Mouse (Mus musculus): ENCODE results near the gene Gm44805. TPM values are rescaled to one million over a fixed set of nuclear protein-coding genes. Genes with fewer than 3 reads are reported as not detected.

Gm44805 gene
- total and polyA plus RNA-seq, 3 experiments, result not detected

DNA sequence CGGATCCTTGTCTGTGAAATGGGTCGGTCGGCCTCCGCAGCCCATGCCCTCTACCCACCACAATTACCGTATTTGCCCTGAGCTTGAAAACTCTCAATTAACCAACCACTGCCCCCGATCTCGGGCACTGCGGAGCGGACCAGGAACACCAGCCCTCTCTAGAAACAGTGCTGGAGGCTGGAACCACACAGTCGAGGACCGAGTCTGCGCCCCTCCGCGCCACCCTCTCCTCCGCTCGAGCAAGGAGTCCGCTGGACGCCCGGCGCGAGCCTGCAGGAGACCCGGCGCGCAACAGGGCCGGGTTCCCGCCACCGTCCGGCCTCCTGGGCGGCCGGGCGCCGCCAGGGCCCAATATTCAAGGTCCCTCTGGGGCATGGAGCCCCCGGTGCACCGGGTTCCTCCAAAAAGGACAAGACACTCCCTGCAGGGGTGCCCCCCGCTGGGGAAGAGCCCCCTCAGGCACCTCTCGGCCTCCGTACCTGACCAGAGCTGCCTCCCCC is 16.7 kb downstream of the Gm44805 start:
- Histone ChIP-seq H3K9ac (ENCODE audit: insufficient read depth, low read depth) (peak overlapping the region; percentile 96), H3K4me1 (ENCODE audit: control insufficient read depth in 1 of 2, insufficient read depth in 2 of 2) (peaks cover 14 to 51% of the 10 kb centered on the region in 2 experiments; a peak in 3 of 4 replicates), H3K36me3 (replicated peaks in 1 of 2; ENCODE audit: control insufficient read depth in 1 of 2, insufficient read depth in 1 of 2, low read length in 1 of 2) (peaks cover 20 to 34% of the 10 kb centered on the region in 2 experiments), H3K4me3 (replicated peaks in 1 of 3; ENCODE audit: low read depth in 2 of 3, low read length in 2 of 3, poor library complexity in 1 of 3) (peak overlapping the region; percentile 80 to 94 (median 81)), H3K4me2 (ENCODE audit: insufficient read depth, low read depth, poor library complexity, severe bottlenecking) (peak overlapping the region; percentile 62; the same call in 1 of the 2 replicates), H3K27me3 (replicated peaks) (no peaks in the 10 kb centered on the region), H3K27ac (ENCODE audit: insufficient read depth, low read depth) (no peak overlapping the region), H3K9me3 (replicated peaks; ENCODE audit: low read length) (no peaks in the 10 kb centered on the region), H3K79me2 (replicated peaks; ENCODE audit: control insufficient read depth, extremely low read depth, insufficient read depth, poor library complexity, severe bottlenecking) (peaks cover 49% of the 10 kb centered on the region)
- in situ Hi-C loops (cut with MboI; ENCODE audit: low pct_ligation_motif_present, low pct_unique_long_range_greater_than_20kb, low sequenced_read_pairs) (no loop called here), dilution Hi-C loops (cut with MboI; ENCODE audit: extremely low pct_ligation_motif_present, extremely low pct_unique_long_range_greater_than_20kb, low sequenced_read_pairs) (no loop called here)
- no peak for DNase-seq (ENCODE audit: extremely low read depth)
- TF ChIP-seq TBP (conservative IDR thresholded peaks at IDR 0.05; ENCODE audit: low read depth, low read length) (no peak), ELF1 (IDR thresholded peaks at IDR 0.05; ENCODE audit: low read depth, low read length) (no peak), IRF4 (IDR thresholded peaks at IDR 0.05; ENCODE audit: low read depth, low read length) (no peak), MAX (IDR thresholded peaks at IDR 0.05; ENCODE audit: low read length) (no peak), MXI1 (IDR thresholded peaks at IDR 0.05; ENCODE audit: low read depth, low read length) (peak; percentile 82; the same call in 1 of the 2 replicates), RAD21 (IDR thresholded peaks at IDR 0.05; ENCODE audit: low read depth, low read length) (no peak), ZMIZ1 (IDR thresholded peaks at IDR 0.05; ENCODE audit: low read depth, low read length) (0 out of 2 replicates have a peak, but pooled peaks have one; percentile 28), BHLHE40 (IDR thresholded peaks at IDR 0.05; ENCODE audit: low read depth, low read length) (no peak), JUN (IDR thresholded peaks at IDR 0.05; ENCODE audit: insufficient read depth, low read depth, low read length) (no peak), ZNF384 (IDR thresholded peaks at IDR 0.05; ENCODE audit: low read depth, low read length) (no peak), JUND (conservative IDR thresholded peaks at IDR 0.05; ENCODE audit: low read depth, low read length) (no peak), GABPA (IDR thresholded peaks at IDR 0.05; ENCODE audit: insufficient replicate concordance, low read depth, low read length) (no peak), UBTF (IDR thresholded peaks at IDR 0.05; ENCODE audit: low read depth, low read length) (peak; percentile 83), SIN3A (IDR thresholded peaks at IDR 0.05; ENCODE audit: low read length) (peak; percentile 50; the same call in 1 of the 2 replicates)

DNA sequence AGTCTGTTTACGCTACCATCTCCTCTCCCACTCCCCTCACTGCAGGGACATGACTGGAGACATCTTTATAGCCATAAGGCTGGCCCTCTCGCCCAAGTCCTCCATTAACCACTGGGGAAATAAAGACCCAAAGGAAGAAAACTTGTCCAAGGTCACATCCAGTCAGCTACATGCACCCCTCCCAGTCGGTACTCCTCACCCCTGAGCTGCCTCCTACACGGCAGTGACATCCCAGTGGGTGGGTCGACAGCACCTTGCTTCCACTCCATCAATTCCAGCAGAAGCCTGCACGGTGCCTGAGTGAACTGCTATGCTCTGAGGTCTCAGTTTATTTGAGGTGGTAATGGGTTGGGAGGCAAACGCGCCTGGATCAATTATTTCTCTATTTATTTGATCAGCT is 17.3 kb downstream of the Gm44805 start:
- peaks cover 53% of the 10 kb centered on the region for H3K79me2 ChIP-seq (replicated peaks; ENCODE audit: control insufficient read depth, extremely low read depth, insufficient read depth, poor library complexity, severe bottlenecking)
- H3K4me1 ChIP-seq (ENCODE audit: control insufficient read depth in 1 of 2, insufficient read depth in 2 of 2), result peaks cover 14 to 46% of the 10 kb centered on the region in 2 experiments; a peak in 3 of 4 replicates
- no peaks in the 10 kb centered on the region for H3K27me3 ChIP-seq (replicated peaks)
- H3K9me3 ChIP-seq (replicated peaks; ENCODE audit: low read length), result no peaks in the 10 kb centered on the region
- dilution Hi-C loops (cut with MboI; ENCODE audit: extremely low pct_ligation_motif_present, extremely low pct_unique_long_range_greater_than_20kb, low sequenced_read_pairs) (no loop called here), in situ Hi-C loops (cut with MboI; ENCODE audit: low pct_ligation_motif_present, low pct_unique_long_range_greater_than_20kb, low sequenced_read_pairs) (no loop called here)
- TF ChIP-seq GABPA (IDR thresholded peaks at IDR 0.05; ENCODE audit: insufficient replicate concordance, low read depth, low read length) (no peak), HCFC1 (IDR thresholded peaks at IDR 0.05; ENCODE audit: low read depth, low read length) (no peak), NELFE (IDR thresholded peaks at IDR 0.05; ENCODE audit: low read depth, low read length) (no peak), NRF1 (IDR thresholded peaks at IDR 0.05; ENCODE audit: low read depth, low read length) (no peak), JUND (conservative IDR thresholded peaks at IDR 0.05; ENCODE audit: low read depth, low read length) (no peak), BHLHE40 (IDR thresholded peaks at IDR 0.05; ENCODE audit: low read depth, low read length) (no peak), RAD21 (IDR thresholded peaks at IDR 0.05; ENCODE audit: low read depth, low read length) (no peak), E2F4 (IDR thresholded peaks at IDR 0.05; ENCODE audit: insufficient replicate concordance, low read depth, low read length) (no peak), MAZ (IDR thresholded peaks at IDR 0.05; ENCODE audit: low read depth, low read length) (no peak), PAX5 (IDR thresholded peaks at IDR 0.05; ENCODE audit: low read length) (no peak), ZNF384 (IDR thresholded peaks at IDR 0.05; ENCODE audit: low read depth, low read length) (no peak), MAFK (IDR thresholded peaks at IDR 0.05; ENCODE audit: insufficient replicate concordance, low read length) (no peak), CTCF (conservative IDR thresholded peaks at IDR 0.05 in 1 of 2, IDR thresholded peaks at IDR 0.05 in 1 of 2; ENCODE audit: low read depth in 2 of 2, low read length in 2 of 2) (no peak), MAX (IDR thresholded peaks at IDR 0.05; ENCODE audit: low read length) (no peak), SIN3A (IDR thresholded peaks at IDR 0.05; ENCODE audit: low read length) (no peak), USF2 (conservative IDR thresholded peaks at IDR 0.05; ENCODE audit: low read depth, low read length) (no peak)
- H3K27ac ChIP-seq (ENCODE audit: insufficient read depth, low read depth), result no peak overlapping the region
- peak overlapping the region; percentile 96 for H3K9ac ChIP-seq (ENCODE audit: insufficient read depth, low read depth)
- peak overlapping the region; percentile 62 for H3K4me2 ChIP-seq (ENCODE audit: insufficient read depth, low read depth, poor library complexity, severe bottlenecking)
- peak overlapping the region; percentile 80 to 94 (median 81) for H3K4me3 ChIP-seq (replicated peaks in 1 of 3; ENCODE audit: low read depth in 2 of 3, low read length in 2 of 3, poor library complexity in 1 of 3)
- peaks cover 20 to 38% of the 10 kb centered on the region in 2 experiments for H3K36me3 ChIP-seq (replicated peaks in 1 of 2; ENCODE audit: control insufficient read depth in 1 of 2, insufficient read depth in 1 of 2, low read length in 1 of 2)
- DNase-seq (ENCODE audit: extremely low read depth), result no peak
